Mouse (Mus musculus): ENCODE results near the gene Rpl4. TPM values are rescaled to one million over a fixed set of nuclear protein-coding genes. Genes with fewer than 3 reads are reported as not detected.
"Not testable (repeated sequence)": the region's sequence is repeated elsewhere in the genome, so short reads cannot be mapped to it uniquely, and the experiment has no call there.

Gene Rpl4
- polyA plus RNA-seq, 1 experiment from 2014 or later, result 1,103 TPM

- H3K9me3 ChIP-seq (ENCODE audit: control insufficient read depth, low read length); H3K27me3 ChIP-seq (ENCODE audit: control insufficient read depth, insufficient read depth, low read length); H3K27ac ChIP-seq (ENCODE audit: low read depth, low read length); H3K4me3 ChIP-seq (ENCODE audit: low read depth, low read length); ATAC-seq (ENCODE audit: low FRiP score); H3K36me3 ChIP-seq (ENCODE audit: control insufficient read depth, insufficient read depth, low read length); H3K4me2 ChIP-seq; DNase-seq (ENCODE audit: low spot score, missing footprints); H3K9ac ChIP-seq (ENCODE audit: low read length): not testable (repeated sequence)
- H3K4me1 ChIP-seq (ENCODE audit: control insufficient read depth, insufficient read depth, low read length), result peaks cover 13% of the 10 kb centered on the region
- WGBS, result 89% methylated on average over 3 of the region's 3 CpGs
Observed at GRCm38 (mm10) chr9:64169967-64170366, 3.2 kb upstream of the Rpl4 start.

GRCm38 (mm10) chr9:64172145-64172815 is 895 bp upstream of the Rpl4 start:
- peak; percentile 86 for DNase-seq (ENCODE audit: low spot score, missing footprints)
- WGBS, result 3% methylated on average over 18 of the region's 18 CpGs
- peak; percentile 22 for ATAC-seq (ENCODE audit: low FRiP score)
- peak overlapping the region; percentile 85 for H3K27ac ChIP-seq (ENCODE audit: low read depth, low read length)
- peaks cover 13% of the 10 kb centered on the region for H3K4me1 ChIP-seq (ENCODE audit: control insufficient read depth, insufficient read depth, low read length)
- peaks cover 21% of the 10 kb centered on the region for H3K36me3 ChIP-seq (ENCODE audit: control insufficient read depth, insufficient read depth, low read length)
- H3K4me3 ChIP-seq (ENCODE audit: low read depth, low read length), result peak overlapping the region; percentile 97
- no peaks in the 10 kb centered on the region for H3K9me3 ChIP-seq (ENCODE audit: control insufficient read depth, low read length)
- no peaks in the 10 kb centered on the region for H3K27me3 ChIP-seq (ENCODE audit: control insufficient read depth, insufficient read depth, low read length)
- H3K9ac ChIP-seq (ENCODE audit: low read length), result peak overlapping the region; percentile 95
- H3K4me2 ChIP-seq, result peak overlapping the region; percentile 75

- peak overlapping the region; percentile 85; the same call in 1 of the 2 replicates for H3K27ac ChIP-seq (ENCODE audit: low read depth, low read length)
- H3K36me3 ChIP-seq (ENCODE audit: control insufficient read depth, insufficient read depth, low read length), result peaks cover 25% of the 10 kb centered on the region
Observed at GRCm38 (mm10) chr9:64173666-64174220, 568 bp downstream of the Rpl4 start.

GRCm38 (mm10) chr9:64174341-64174740 is 1.2 kb downstream of the Rpl4 start:
- H3K36me3 ChIP-seq (ENCODE audit: control insufficient read depth, insufficient read depth, low read length), result peaks cover 25% of the 10 kb centered on the region
- peak overlapping the region; percentile 75 for H3K4me2 ChIP-seq
- no peaks in the 10 kb centered on the region for H3K9me3 ChIP-seq (ENCODE audit: control insufficient read depth, low read length)
- peaks cover 13% of the 10 kb centered on the region for H3K4me1 ChIP-seq (ENCODE audit: control insufficient read depth, insufficient read depth, low read length)
- peak overlapping the region; percentile 95 for H3K9ac ChIP-seq (ENCODE audit: low read length)
- no peak overlapping the region for H3K27ac ChIP-seq (ENCODE audit: low read depth, low read length)
- H3K4me3 ChIP-seq (ENCODE audit: low read depth, low read length), result peak overlapping the region; percentile 97
- no peak for ATAC-seq (ENCODE audit: low FRiP score)
- no peaks in the 10 kb centered on the region for H3K27me3 ChIP-seq (ENCODE audit: control insufficient read depth, insufficient read depth, low read length)
- no peak for DNase-seq (ENCODE audit: low spot score, missing footprints)

More at GRCm38 (mm10) chr9:64173666-64174220, 568 bp downstream of the Rpl4 start:
- DNase-seq (ENCODE audit: low spot score, missing footprints) (peak; percentile 91), ATAC-seq (ENCODE audit: low FRiP score) (no peak)
- Histone ChIP-seq H3K27me3 (ENCODE audit: control insufficient read depth, insufficient read depth, low read length) (no peaks in the 10 kb centered on the region), H3K9ac (ENCODE audit: low read length) (peak overlapping the region; percentile 95), H3K4me1 (ENCODE audit: control insufficient read depth, insufficient read depth, low read length) (peaks cover 13% of the 10 kb centered on the region), H3K4me2 (peak overlapping the region; percentile 75), H3K9me3 (ENCODE audit: control insufficient read depth, low read length) (no peaks in the 10 kb centered on the region), H3K4me3 (ENCODE audit: low read depth, low read length) (peak overlapping the region; percentile 97)
- under 1% methylated on average over 16 of the region's 16 CpGs for WGBS

- Histone ChIP-seq H3K36me3 (ENCODE audit: control insufficient read depth, insufficient read depth, low read length) (peaks cover 25% of the 10 kb centered on the region), H3K4me2 (peak overlapping the region; percentile 75), H3K4me1 (ENCODE audit: control insufficient read depth, insufficient read depth, low read length) (peaks cover 16% of the 10 kb centered on the region), H3K4me3 (ENCODE audit: low read depth, low read length) (peak overlapping the region; percentile 97; the same call in 1 of the 2 replicates), H3K27me3 (ENCODE audit: control insufficient read depth, insufficient read depth, low read length) (no peaks in the 10 kb centered on the region), H3K9ac (ENCODE audit: low read length) (no peak overlapping the region), H3K9me3 (ENCODE audit: control insufficient read depth, low read length) (no peaks in the 10 kb centered on the region), H3K27ac (ENCODE audit: low read depth, low read length) (no peak overlapping the region)
- 77% methylated on average over 8 of the region's 8 CpGs for WGBS
- DNase-seq (ENCODE audit: low spot score, missing footprints) (no peak), ATAC-seq (ENCODE audit: low FRiP score) (no peak)
Observed at GRCm38 (mm10) chr9:64174766-64175165, 1.6 kb downstream of the Rpl4 start.

- DNase-seq (ENCODE audit: low spot score, missing footprints), result no peak
- Histone ChIP-seq H3K9me3 (ENCODE audit: control insufficient read depth, low read length) (no peaks in the 10 kb centered on the region), H3K4me3 (ENCODE audit: low read depth, low read length) (no peak overlapping the region), H3K27me3 (ENCODE audit: control insufficient read depth, insufficient read depth, low read length) (no peaks in the 10 kb centered on the region), H3K36me3 (ENCODE audit: control insufficient read depth, insufficient read depth, low read length) (peaks cover 25% of the 10 kb centered on the region), H3K9ac (ENCODE audit: low read length) (no peak overlapping the region), H3K4me1 (ENCODE audit: control insufficient read depth, insufficient read depth, low read length) (peaks cover 19% of the 10 kb centered on the region), H3K27ac (ENCODE audit: low read depth, low read length) (no peak overlapping the region), H3K4me2 (no peak overlapping the region)
- no peak for ATAC-seq (ENCODE audit: low FRiP score)
- 94% methylated on average over 11 of the region's 11 CpGs for WGBS
Observed at GRCm38 (mm10) chr9:64175378-64175777, 2.2 kb downstream of the Rpl4 start.

GRCm38 (mm10) chr9:64178610-64178973 is 5.4 kb downstream of the Rpl4 start:
- WGBS, result 43% methylated on average over 3 of the region's 3 CpGs
- peaks cover 25% of the 10 kb centered on the region for H3K36me3 ChIP-seq (ENCODE audit: control insufficient read depth, insufficient read depth, low read length)

GRCm38 (mm10) chr9:64178974-64179646 is 5.9 kb downstream of the Rpl4 start, which contains the start of gene Snapc5:
Snapc5 (plus strand) TSS chr9:64179274.
- DNase-seq (ENCODE audit: low spot score, missing footprints) (peak; percentile 100), ATAC-seq (ENCODE audit: low FRiP score) (peak; percentile 96)
- WGBS, result under 1% methylated on average over 35 of the region's 35 CpGs
- Histone ChIP-seq H3K4me3 (ENCODE audit: low read depth, low read length) (peak within 1 kb of the TSS; percentile 68), H3K9ac (ENCODE audit: low read length) (peak within 1 kb of the TSS; percentile 65), H3K36me3 (ENCODE audit: control insufficient read depth, insufficient read depth, low read length) (peaks cover 25% of the 10 kb centered on the region), H3K4me1 (ENCODE audit: control insufficient read depth, insufficient read depth, low read length) (peaks cover 13% of the 10 kb centered on the region), H3K4me2 (peak within 1 kb of the TSS; percentile 63), H3K27me3 (ENCODE audit: control insufficient read depth, insufficient read depth, low read length) (no peaks in the 10 kb centered on the region), H3K9me3 (ENCODE audit: control insufficient read depth, low read length) (no peaks in the 10 kb centered on the region), H3K27ac (ENCODE audit: low read depth, low read length) (peak within 1 kb of the TSS; percentile 67)

More at GRCm38 (mm10) chr9:64178610-64178973, 5.4 kb downstream of the Rpl4 start:
- no peak overlapping the region; the same call in 1 of the 2 replicates for H3K9ac ChIP-seq (ENCODE audit: low read length)
- no peaks in the 10 kb centered on the region for H3K9me3 ChIP-seq (ENCODE audit: control insufficient read depth, low read length)
- H3K27ac ChIP-seq (ENCODE audit: low read depth, low read length), result peak overlapping the region; percentile 67
- H3K4me1 ChIP-seq (ENCODE audit: control insufficient read depth, insufficient read depth, low read length), result peaks cover 15% of the 10 kb centered on the region
- peak overlapping the region; percentile 63; the same call in 1 of the 2 replicates for H3K4me2 ChIP-seq
- no peak for DNase-seq (ENCODE audit: low spot score, missing footprints)
- H3K4me3 ChIP-seq (ENCODE audit: low read depth, low read length), result no peak overlapping the region; the same call in 1 of the 2 replicates
- ATAC-seq (ENCODE audit: low FRiP score), result peak; percentile 72
- no peaks in the 10 kb centered on the region for H3K27me3 ChIP-seq (ENCODE audit: control insufficient read depth, insufficient read depth, low read length)

- ATAC-seq (ENCODE audit: low FRiP score); H3K4me1 ChIP-seq (ENCODE audit: control insufficient read depth, insufficient read depth, low read length); H3K36me3 ChIP-seq (ENCODE audit: control insufficient read depth, insufficient read depth, low read length); H3K27ac ChIP-seq (ENCODE audit: low read depth, low read length); H3K9me3 ChIP-seq (ENCODE audit: control insufficient read depth, low read length); H3K4me3 ChIP-seq (ENCODE audit: low read depth, low read length); H3K27me3 ChIP-seq (ENCODE audit: control insufficient read depth, insufficient read depth, low read length); DNase-seq (ENCODE audit: low spot score, missing footprints); H3K9ac ChIP-seq (ENCODE audit: low read length); H3K4me2 ChIP-seq: not testable (repeated sequence)
- WGBS, result 96% methylated on average over 5 of the region's 5 CpGs
Observed at GRCm38 (mm10) chr9:64183295-64183694, 10.1 kb downstream of the Rpl4 start.
